Mouse (Mus musculus): ENCODE data around the gene Olfr1383. TPM values are rescaled to one million over a fixed set of nuclear protein-coding genes. Genes with fewer than 3 reads are reported as not detected.
"Not testable (repeated sequence)": the region's sequence is repeated elsewhere in the genome, so short reads cannot be mapped to it uniquely, and the experiment has no call there.

Gene Olfr1383
- polyA plus RNA-seq, 1 experiment from 2014 or later: not detected

- not testable (repeated sequence) for H3K27me3 ChIP-seq (ENCODE audit: control insufficient read depth, insufficient read depth, low read length); H3K36me3 ChIP-seq (ENCODE audit: control insufficient read depth, insufficient read depth, low read length); H3K4me3 ChIP-seq (ENCODE audit: low read depth, low read length); H3K4me1 ChIP-seq (ENCODE audit: control insufficient read depth, insufficient read depth, low read length); H3K9ac ChIP-seq (ENCODE audit: low read depth, low read length); H3K4me2 ChIP-seq; H3K27ac ChIP-seq (ENCODE audit: low read depth, low read length); ATAC-seq (replicated peaks; ENCODE audit: insufficient number of reproducible peaks, low FRiP score, low TSS enrichment); H3K9me3 ChIP-seq (replicated peaks; ENCODE audit: control insufficient read depth, low read length)
- whole genome bisulfite sequencing (ENCODE audit: insufficient replicate concordance): 69% methylated on average over 5 of the region's 5 CpGs
These were observed 37.1 kb downstream of the Olfr1383 start, which contains the start of gene Olfr1380 for GRCm38 (mm10) chr11:49556578-49556977. TSS of gene Olfr1380 (plus strand) at chr11:49556878.

GRCm38 (mm10) chr11:49575054-49575453, 55.6 kb downstream of the Olfr1383 start:
- not testable (repeated sequence) for H3K4me1 ChIP-seq (ENCODE audit: control insufficient read depth, insufficient read depth, low read length); H3K27ac ChIP-seq (ENCODE audit: low read depth, low read length); ATAC-seq (replicated peaks; ENCODE audit: insufficient number of reproducible peaks, low FRiP score, low TSS enrichment); H3K4me2 ChIP-seq; H3K4me3 ChIP-seq (ENCODE audit: low read depth, low read length); H3K36me3 ChIP-seq (ENCODE audit: control insufficient read depth, insufficient read depth, low read length); H3K9ac ChIP-seq (ENCODE audit: low read depth, low read length); H3K27me3 ChIP-seq (ENCODE audit: control insufficient read depth, insufficient read depth, low read length); H3K9me3 ChIP-seq (replicated peaks; ENCODE audit: control insufficient read depth, low read length)
- WGBS (ENCODE audit: insufficient replicate concordance): 28% methylated on average over 2 of the region's 2 CpGs

Other genes with a start within 250 kb of the Olfr1383 start
- gene Olfr1393, start 241.3 kb upstream of the Olfr1383 start, polyA plus RNA-seq (2014; fragmentation: Nextera tagmentation; extraction: Ambion mirVana): not detected in 2 replicates
- gene Olfr1392, start 234.4 kb upstream of the Olfr1383 start, polyA plus RNA-seq (2014; fragmentation: Nextera tagmentation; extraction: Ambion mirVana): not detected in 2 replicates
- not detected in 2 replicates for gene Olfr10, start 214.9 kb upstream of the Olfr1383 start, polyA plus RNA-seq (2014; fragmentation: Nextera tagmentation; extraction: Ambion mirVana)
- gene Olfr1391, start 196.9 kb upstream of the Olfr1383 start, polyA plus RNA-seq (2014; fragmentation: Nextera tagmentation; extraction: Ambion mirVana): not detected in 2 replicates
- not detected in 2 replicates for gene Olfr1390, start 184.5 kb upstream of the Olfr1383 start, polyA plus RNA-seq (2014; fragmentation: Nextera tagmentation; extraction: Ambion mirVana)
- gene Olfr1389, start 96.6 kb upstream of the Olfr1383 start, polyA plus RNA-seq (2014; fragmentation: Nextera tagmentation; extraction: Ambion mirVana): not detected in 2 replicates
- gene Olfr1388, start 83.0 kb upstream of the Olfr1383 start, polyA plus RNA-seq (2014; fragmentation: Nextera tagmentation; extraction: Ambion mirVana): 0.07 TPM in 1 of 2 replicates, not detected in the other
- not detected in 2 replicates for gene Olfr1387, start 64.3 kb upstream of the Olfr1383 start, polyA plus RNA-seq (2014; fragmentation: Nextera tagmentation; extraction: Ambion mirVana)
- gene Olfr1386, start 54.6 kb upstream of the Olfr1383 start, polyA plus RNA-seq (2014; fragmentation: Nextera tagmentation; extraction: Ambion mirVana): not detected in 2 replicates
- not detected in 2 replicates for gene Olfr1385, start 30.6 kb upstream of the Olfr1383 start, polyA plus RNA-seq (2014; fragmentation: Nextera tagmentation; extraction: Ambion mirVana)
- not detected in 2 replicates for gene Olfr1384, start 12.9 kb upstream of the Olfr1383 start, polyA plus RNA-seq (2014; fragmentation: Nextera tagmentation; extraction: Ambion mirVana)
- gene Olfr1382, start 8.6 kb downstream of the Olfr1383 start, polyA plus RNA-seq (2014; fragmentation: Nextera tagmentation; extraction: Ambion mirVana): not detected in 2 replicates
- gene Olfr1381, start 23.8 kb downstream of the Olfr1383 start, polyA plus RNA-seq (2014; fragmentation: Nextera tagmentation; extraction: Ambion mirVana): not detected in 2 replicates
- not detected in 2 replicates for gene Olfr1380, start 37.2 kb downstream of the Olfr1383 start, polyA plus RNA-seq (2014; fragmentation: Nextera tagmentation; extraction: Ambion mirVana)
- gene Flt4, start 89.6 kb downstream of the Olfr1383 start, polyA plus RNA-seq (2014; fragmentation: Nextera tagmentation; extraction: Ambion mirVana): 6.3 and 7.6 TPM in 2 replicates
- gene Scgb3a1, start 144.0 kb downstream of the Olfr1383 start, polyA plus RNA-seq (2014; fragmentation: Nextera tagmentation; extraction: Ambion mirVana): 0.86 and 1.1 TPM in 2 replicates
- gene Cnot6, start 193.1 kb downstream of the Olfr1383 start, polyA plus RNA-seq (2014; fragmentation: Nextera tagmentation; extraction: Ambion mirVana): 35.5 and 38.7 TPM in 2 replicates

Data from heart, embryonic 11.5 days (tissue).